8 mouse cellular contexts compared by ENCODE assay signal in the genomic region with DNA sequence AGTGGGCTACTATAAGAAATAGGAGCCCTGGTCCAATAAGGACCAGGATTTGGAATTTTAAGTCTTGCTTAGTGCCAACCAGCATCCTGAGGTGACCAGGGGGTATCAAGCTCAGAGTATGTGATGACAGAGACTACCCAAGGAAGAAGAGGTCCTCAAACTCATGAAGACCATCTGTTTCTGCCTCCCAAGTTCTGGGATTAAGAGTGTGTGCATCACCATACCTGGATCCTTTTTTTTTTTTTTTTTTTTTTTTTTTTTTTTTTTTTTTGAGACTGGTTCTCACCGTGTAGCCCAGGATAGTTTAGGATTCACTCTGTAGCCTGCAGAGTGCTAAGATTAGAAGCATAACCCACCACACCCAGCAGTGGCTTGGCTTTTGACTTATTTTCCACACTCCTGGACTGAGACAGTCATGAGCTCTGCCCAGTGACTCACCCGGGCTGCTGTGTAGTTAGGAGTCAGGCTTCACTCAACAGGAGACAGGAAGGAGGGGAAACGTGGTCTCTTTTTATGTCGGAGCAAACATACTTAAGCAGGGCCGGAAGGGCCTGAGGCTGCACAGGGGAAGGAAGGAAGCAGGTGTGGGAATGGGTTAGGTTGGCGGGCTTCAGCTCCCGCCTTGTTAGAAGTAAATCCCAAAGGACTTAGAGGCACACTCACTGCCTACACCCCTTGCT. TPM values are rescaled to one million over a fixed set of nuclear protein-coding genes. Genes with fewer than 3 reads are reported as not detected.
DNase-seq lines count a peak whose midpoint lies in the region; ATAC-seq and TF ChIP-seq lines count a peak whose summit lies in the region.

No protein-coding gene starts in this region.

- H3K9me3 ChIP-seq in hindbrain, embryonic 15.5 days, result no peaks in the 10 kb centered on the region
- no peaks in the 10 kb centered on the region for H3K9me3 ChIP-seq in hindbrain, postnatal 0 days (ENCODE audit: low read length)

- no peak overlapping the region for H3K9ac ChIP-seq in hindbrain, embryonic 15.5 days
- H3K9ac ChIP-seq in hindbrain, postnatal 0 days (replicated peaks; ENCODE audit: low read length), result no peak overlapping the region

- intact Hi-C loops in heart, postnatal 36 days (cut with DNase I), result no loop called here

- peaks cover 4% of the 10 kb centered on the region; the same call in 1 of the 2 replicates for H3K4me1 ChIP-seq in hindbrain, embryonic 15.5 days (replicated peaks)
- no peaks in the 10 kb centered on the region for H3K4me1 ChIP-seq in hindbrain, postnatal 0 days (ENCODE audit: insufficient read depth, low read length)

- H3K27me3 ChIP-seq in hindbrain, embryonic 15.5 days, result no peaks in the 10 kb centered on the region
- H3K27me3 ChIP-seq in hindbrain, postnatal 0 days (ENCODE audit: insufficient read depth, low read length), result no peaks in the 10 kb centered on the region

- no peaks in the 10 kb centered on the region for H3K36me3 ChIP-seq in hindbrain, embryonic 15.5 days
- H3K36me3 ChIP-seq in hindbrain, postnatal 0 days (ENCODE audit: insufficient read depth, low read length), result no peaks in the 10 kb centered on the region

- no peak overlapping the region for H3K27ac ChIP-seq in hindbrain, embryonic 15.5 days (replicated peaks)
- H3K27ac ChIP-seq in hindbrain, postnatal 0 days, result no peak overlapping the region

- WGBS in hindbrain, embryonic 15.5 days, result 75% methylated on average over 7 of the region's 7 CpGs
- WGBS in hindbrain, postnatal 0 days, result 76% methylated on average over 7 of the region's 7 CpGs

- H3K4me2 ChIP-seq in hindbrain, embryonic 15.5 days, result no peak overlapping the region
- no peak overlapping the region for H3K4me2 ChIP-seq in hindbrain, postnatal 0 days (ENCODE audit: low read depth, low read length)

- no peak for DNase-seq in hindbrain, postnatal 0 days (ENCODE audit: low spot score)
- peak; percentile 9 for DNase-seq in brain, embryonic 14.5 days (ENCODE audit: low read depth)
- peak; percentile 36 to 52 for DNase-seq in heart, postnatal 36 days
- DNase-seq in cerebellum, adult 9-10 months, result no peak
- no peak for DNase-seq in embryo, embryonic 9.5 days (ENCODE audit: extremely low spot score)
- no peak for DNase-seq in embryo, embryonic 10.5 days (ENCODE audit: low spot score)

- peak; percentile 49; the same call in 1 of the 2 replicates for ATAC-seq in hindbrain, embryonic 15.5 days (ENCODE audit: low FRiP score, low read depth)
- no peak for ATAC-seq in hindbrain, postnatal 0 days
- ATAC-seq in megakaryocyte progenitor cell, adult 5-6 weeks (replicated peaks; ENCODE audit: poor library complexity), result peak; percentile 56

- no peak for TF ChIP-seq POLR2A in brain, embryonic 14.5 days (IDR thresholded peaks at IDR 0.05; ENCODE audit: borderline replicate concordance, extremely low read depth, insufficient read depth, insufficient read length, poor library complexity, severe bottlenecking)

- H3K4me3 ChIP-seq in hindbrain, embryonic 15.5 days, result no peak overlapping the region
- H3K4me3 ChIP-seq in hindbrain, postnatal 0 days (ENCODE audit: low read length), result no peak overlapping the region

- no peak for TF ChIP-seq CTCF in hindbrain, postnatal 0 days (IDR thresholded peaks at IDR 0.05; ENCODE audit: low read depth)
- no peak for TF ChIP-seq CTCF in brain, embryonic 14.5 days (IDR thresholded peaks at IDR 0.05; ENCODE audit: borderline replicate concordance, extremely low read depth, insufficient read depth, insufficient read length)

RNA-seq across cellular contexts. Expression of a gene that starts 5.4 kb away (rescaled TPM):
- 93.1 and 108 TPM in 2 replicates for polyA plus RNA-seq in hindbrain, embryonic 15.5 days (2015; fragmentation: Nextera tagmentation; extraction: Ambion mirVana)
- total RNA-seq in hindbrain, postnatal 0 days (2014; rRNA removed), result 133 and 136 TPM in 2 replicates
- 97.6 and 103 TPM in 2 replicates for polyA plus RNA-seq in hindbrain, postnatal 0 days (2015; fragmentation: Nextera tagmentation; extraction: Ambion mirVana)
- polyA plus RNA-seq in brain, embryonic 14.5 days (2012; rRNA removed), result 61.5 and 80.8 TPM in 2 replicates
- total RNA-seq in heart, postnatal 36 days (2021), result 1 to 10 TPM; 3.3 to 4.1 TPM
- total RNA-seq in megakaryocyte progenitor cell, adult 5-6 weeks (2015), result 0.17 TPM in 1 of 2 replicates, not detected in the other
- 0.92 TPM in 1 of 2 replicates, not detected in the other for total RNA-seq in megakaryocyte progenitor cell, adult 5-6 weeks (2017)

RNA-seq across cellular contexts. Expression of a gene that starts 21.6 kb away (rescaled TPM):
- 326 and 365 TPM in 2 replicates for polyA plus RNA-seq in hindbrain, embryonic 15.5 days (2015; fragmentation: Nextera tagmentation; extraction: Ambion mirVana)
- 261 and 340 TPM in 2 replicates for total RNA-seq in hindbrain, postnatal 0 days (2014; rRNA removed)
- 309 and 328 TPM in 2 replicates for polyA plus RNA-seq in hindbrain, postnatal 0 days (2015; fragmentation: Nextera tagmentation; extraction: Ambion mirVana)
- 338 and 358 TPM in 2 replicates for polyA plus RNA-seq in brain, embryonic 14.5 days (2012; rRNA removed)
- total RNA-seq in heart, postnatal 36 days (2021), result 100 to 1,000 TPM in 1 of 2 experiments, 10 to 100 TPM in 1; 98.2 to 103 TPM
- 23.4 and 28.8 TPM in 2 replicates for total RNA-seq in megakaryocyte progenitor cell, adult 5-6 weeks (2015)
- 28.6 and 47.7 TPM in 2 replicates for total RNA-seq in megakaryocyte progenitor cell, adult 5-6 weeks (2017)

Comparison
In these comparisons a context has a peak if more than half of its experiments do, and no peak if none do; other contexts are left out.
1. DNase-seq: peak in brain, embryonic 14.5 days (single experiment) and heart, postnatal 36 days (2 of 2); none in hindbrain, postnatal 0 days (single experiment), cerebellum, adult 9-10 months (single experiment), embryo, embryonic 9.5 days (single experiment) and embryo, embryonic 10.5 days (single experiment).
2. RNA of a gene that starts 5.4 kb away (total RNA-seq): 133 to 136 TPM in hindbrain, postnatal 0 days; 3.3 to 4.1 TPM in heart, postnatal 36 days and 0.17 to 0.92 TPM in megakaryocyte progenitor cell, adult 5-6 weeks; every median in the first group is over 10 times any median in the second.